Mouse (Mus musculus): ENCODE measurements around the gene Pcgf3.
A peak's percentile ranks its signal among the peaks of the same experiment; 100 is the strongest.
"Not testable (repeated sequence)": the region's sequence is repeated elsewhere in the genome, so short reads cannot be mapped to it uniquely, and the experiment has no call there.

The Pcgf3 gene

DNA sequence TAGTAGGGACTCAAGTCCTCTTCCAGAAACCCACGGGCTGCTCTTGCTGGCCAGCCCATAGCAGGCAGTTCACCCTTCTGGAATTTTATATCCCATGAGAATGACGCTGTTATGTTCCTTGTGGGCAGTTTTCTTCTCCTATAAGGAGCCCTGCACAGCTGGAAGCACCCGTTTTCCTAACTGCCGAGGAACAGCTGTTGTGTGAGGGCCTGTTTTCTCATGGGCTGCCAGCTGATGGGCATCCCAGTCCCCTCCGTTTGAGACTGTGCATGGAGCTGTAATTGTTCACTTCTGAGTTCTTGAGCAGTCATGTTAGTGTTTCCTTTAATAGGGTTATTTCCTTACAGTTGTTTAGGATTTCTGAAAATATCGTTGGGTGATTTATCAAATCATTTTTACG lies 8.6 kb downstream of the Pcgf3 start:
- DNase-seq (ENCODE audit: low spot score in 2 of 2) = no peak

DNA sequence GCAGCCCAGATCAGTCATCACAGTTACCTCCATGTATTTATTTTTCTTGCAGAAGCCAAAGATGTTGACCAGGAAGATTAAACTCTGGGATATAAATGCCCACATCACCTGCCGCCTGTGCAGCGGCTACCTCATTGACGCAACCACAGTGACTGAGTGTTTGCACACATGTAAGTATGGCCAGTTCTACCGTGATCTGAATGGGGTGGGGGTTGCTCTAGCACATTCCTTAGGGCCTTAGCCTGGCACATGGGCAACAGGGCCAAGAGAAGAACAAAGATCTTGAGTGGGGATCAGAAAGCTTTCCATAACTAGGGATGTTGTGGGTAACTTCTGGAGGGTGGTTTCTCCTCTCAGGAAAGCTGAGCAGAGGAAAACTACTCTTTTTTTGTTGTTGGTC lies 12.7 kb downstream of the Pcgf3 start:
- no peak for DNase-seq (ENCODE audit: low spot score in 2 of 2)

DNA sequence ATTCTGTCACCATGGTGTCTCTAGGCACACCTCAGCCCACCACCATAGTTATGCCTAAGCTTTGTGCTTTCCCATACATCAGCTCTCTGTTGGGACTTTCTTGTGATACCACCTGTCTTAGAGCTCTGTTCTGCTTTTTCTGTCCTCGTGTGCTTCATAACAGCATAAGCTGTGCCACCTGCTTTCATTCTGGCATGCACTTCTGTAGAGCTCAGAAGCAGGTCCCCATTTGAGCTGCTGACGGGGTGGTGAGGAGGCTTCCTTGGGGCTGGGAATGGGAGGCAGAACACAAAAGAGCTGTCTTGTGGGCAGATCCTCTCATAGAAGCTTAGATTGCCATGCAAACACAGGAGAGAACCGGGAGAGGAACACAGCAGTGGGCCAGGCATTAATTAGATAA lies 14.9 kb downstream of the Pcgf3 start:
- DNase-seq (ENCODE audit: low spot score in 2 of 2) = no peak

DNA sequence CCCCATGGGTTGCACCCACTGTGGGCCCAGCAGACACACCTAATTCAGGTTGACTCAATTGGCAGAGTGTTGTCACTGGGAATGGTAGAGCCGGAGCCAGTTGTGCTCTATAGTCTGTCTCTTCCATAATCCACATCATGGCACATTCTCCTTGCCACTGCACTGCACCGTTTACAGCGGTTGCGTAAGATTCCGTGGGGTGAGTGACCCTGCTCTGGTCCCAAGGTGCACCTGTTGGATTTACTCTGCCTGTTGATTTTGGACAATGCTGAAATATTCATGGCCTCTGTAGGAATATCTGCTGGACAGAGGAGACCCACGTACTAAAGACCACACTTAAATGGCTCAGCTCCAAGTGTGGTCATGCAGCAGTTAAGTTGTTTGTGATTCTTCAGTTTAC lies 22.0 kb downstream of the Pcgf3 start:
- no peak for DNase-seq (ENCODE audit: low spot score in 2 of 2)

DNA sequence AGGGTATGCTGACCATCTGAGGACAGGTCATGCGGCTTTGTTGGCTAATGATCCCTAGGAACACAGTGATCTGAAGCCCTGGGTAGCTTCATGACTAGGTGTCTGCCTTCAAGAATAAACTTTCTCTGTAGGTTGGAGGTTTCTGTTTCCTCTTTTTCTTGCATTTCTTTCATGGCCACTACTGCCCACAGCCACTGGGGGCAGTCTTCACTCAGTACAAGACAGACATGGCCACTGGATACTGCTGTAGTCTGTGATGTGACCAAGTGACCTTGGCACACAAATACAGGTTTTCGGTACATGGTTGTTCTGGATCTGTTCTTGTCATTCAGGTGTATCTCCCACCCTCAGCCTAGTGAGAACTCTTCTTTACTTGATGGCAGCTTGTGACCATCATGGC lies 24.2 kb downstream of the Pcgf3 start:
- DNase-seq (ENCODE audit: low spot score in 2 of 2) = no peak

DNA sequence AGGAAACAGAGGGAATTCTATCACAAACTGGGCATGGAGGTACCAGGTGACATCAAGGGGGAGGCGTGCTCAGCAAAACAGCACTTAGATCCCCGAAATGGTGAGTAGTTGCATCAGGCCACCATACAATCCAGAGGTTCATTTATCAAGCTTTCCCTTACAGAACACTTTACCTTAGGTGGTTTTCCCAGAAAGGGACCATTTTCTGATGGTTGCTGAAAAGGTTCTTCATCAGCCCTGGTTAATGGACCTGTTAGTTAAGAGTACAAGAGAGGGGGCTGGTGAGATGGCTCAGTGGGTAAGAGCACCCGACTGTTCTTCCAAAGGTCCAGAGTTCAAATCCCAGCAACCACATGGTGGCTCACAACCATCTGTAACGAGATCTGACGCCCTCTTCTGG lies 25.1 kb downstream of the Pcgf3 start:
- not testable (repeated sequence) for DNase-seq (ENCODE audit: low spot score in 2 of 2)

DNA sequence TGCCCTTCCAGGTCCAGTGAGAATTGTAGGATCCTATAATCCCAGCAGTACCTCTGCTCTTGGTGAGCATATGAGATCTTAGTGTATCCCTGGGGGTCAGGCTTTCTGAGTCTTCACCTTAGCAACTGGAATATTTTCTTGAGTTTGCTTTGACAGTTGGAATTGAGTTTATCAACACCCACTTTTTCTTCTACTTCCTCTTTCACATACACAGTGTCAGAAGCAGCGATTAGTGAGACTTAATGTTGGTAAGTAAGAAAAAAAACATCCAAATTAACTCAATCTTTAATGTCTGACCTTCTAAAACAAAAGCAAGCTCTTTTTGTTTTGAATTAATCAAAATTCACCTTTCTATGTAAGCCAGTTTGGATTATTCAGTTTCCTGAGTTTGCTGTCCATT lies 40.5 kb downstream of the Pcgf3 start:
- DNase-seq (ENCODE audit: low spot score in 2 of 2) = no peak

DNA sequence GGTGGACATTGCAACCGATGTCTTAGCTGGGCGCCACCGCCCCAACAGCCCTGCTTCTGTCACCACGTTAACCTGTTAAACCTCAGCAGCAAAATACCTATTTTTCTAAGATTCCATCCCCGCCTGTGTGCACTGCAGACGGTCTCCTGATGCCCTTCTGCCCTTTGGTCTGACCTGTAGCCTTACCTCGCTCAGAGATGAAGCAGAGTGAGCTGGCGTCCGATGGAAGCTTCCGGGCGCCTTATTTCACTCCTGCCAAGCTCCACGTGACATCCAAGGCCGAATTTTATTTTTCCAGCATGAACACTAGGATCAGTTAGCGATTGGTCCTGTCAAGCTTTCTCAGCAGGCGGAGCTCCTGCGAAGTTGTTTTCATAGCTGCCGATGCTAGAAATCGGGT lies 41.3 kb downstream of the Pcgf3 start:
- DNase-seq (ENCODE audit: low spot score in 2 of 2) = no peak

DNA sequence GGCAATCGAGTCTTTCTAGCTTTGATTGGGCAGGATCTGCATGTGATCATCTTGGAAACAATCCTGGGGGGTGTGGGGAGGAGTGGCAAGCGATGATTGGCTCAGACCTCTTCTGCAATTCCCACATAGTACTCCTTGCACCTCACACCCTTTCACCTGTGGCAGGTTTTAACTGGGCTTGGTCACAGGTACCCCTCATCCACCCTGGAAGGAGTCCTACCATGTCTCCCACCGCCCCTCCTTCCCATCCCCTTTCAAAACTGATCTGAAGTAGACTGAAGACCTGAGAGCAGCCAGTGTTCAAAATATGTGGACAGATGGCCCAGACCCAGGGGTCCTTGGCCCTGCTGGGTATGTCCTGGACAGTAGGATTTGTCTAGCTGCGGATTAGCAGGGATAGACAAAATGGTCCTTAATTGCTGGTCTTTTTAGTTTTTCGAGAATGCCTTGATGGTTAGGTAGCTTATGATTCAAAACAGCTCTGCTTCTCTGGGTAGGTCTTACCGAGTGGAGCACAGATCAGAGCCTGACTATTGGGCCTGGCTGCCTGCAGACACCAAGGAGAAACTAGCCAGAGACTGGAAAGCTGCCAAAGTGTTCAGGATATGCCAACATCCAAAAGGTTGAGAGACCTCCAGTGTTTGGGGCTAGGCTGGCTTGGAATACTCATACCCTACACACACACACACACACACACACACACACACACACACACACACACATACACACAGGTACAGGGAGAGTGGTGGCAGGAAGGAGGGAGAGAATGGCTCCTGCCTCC lies 54.7 kb downstream of the Pcgf3 start:
- no peak for DNase-seq (ENCODE audit: low spot score in 2 of 2)

DNA sequence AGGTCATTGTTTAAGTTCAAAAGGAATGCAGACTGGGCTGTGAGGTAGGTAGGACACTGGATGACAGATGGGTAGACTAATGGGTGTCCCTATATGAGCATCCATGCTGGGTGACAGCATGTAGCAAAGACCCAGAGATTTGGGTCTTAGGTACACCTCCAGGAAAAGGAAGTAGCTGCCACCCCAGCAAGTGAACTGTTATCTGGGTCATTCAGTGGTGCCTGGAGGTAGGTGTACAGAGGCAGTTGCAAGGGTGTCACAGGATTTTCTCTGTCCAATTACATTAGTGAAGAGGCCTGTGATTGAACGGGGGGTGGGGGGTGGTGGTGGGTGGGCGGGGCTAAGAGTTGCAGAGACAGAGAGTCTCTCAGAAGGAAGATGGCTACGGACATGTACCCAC lies 55.6 kb downstream of the Pcgf3 start:
- DNase-seq (ENCODE audit: low spot score in 2 of 2) = no peak

DNA sequence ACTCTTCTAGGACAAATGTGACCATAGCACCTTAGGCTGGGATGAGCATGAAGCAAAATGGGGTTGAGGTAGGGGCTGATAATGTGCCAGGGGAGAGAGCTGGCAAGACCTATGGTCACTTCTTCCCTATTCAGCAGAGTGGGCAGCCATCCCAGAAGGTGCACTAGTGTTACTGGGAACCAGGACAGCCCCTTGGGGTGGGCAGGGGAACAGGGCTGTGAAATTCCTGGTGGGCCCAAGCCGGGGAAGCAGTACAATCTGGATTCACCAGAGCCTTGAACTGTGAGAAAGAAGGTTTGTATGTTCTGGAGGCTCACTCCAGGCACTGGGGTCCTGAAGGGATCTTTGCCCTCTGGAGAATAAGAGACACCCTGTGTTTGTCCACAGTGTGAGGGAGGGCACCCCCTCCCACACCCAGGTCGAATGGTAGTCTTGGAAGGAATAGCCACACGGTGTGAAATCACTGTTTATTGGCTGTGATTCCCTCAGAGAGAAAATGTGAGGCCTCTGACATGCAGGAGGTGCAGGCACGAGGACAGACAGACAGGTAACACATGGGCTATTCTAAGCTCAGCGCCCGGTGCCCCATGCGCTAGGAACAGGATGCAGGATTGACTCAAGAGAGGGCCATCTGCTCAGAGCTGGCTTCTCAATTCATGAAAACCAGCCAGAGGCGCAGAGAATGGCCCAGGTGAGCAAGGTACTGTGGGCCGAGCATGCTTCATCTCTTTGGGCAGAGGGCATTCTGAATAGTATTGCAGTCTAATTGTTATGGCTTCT lies 57.3 kb downstream of the Pcgf3 start:
- no peak for DNase-seq (ENCODE audit: low spot score in 2 of 2)

DNA sequence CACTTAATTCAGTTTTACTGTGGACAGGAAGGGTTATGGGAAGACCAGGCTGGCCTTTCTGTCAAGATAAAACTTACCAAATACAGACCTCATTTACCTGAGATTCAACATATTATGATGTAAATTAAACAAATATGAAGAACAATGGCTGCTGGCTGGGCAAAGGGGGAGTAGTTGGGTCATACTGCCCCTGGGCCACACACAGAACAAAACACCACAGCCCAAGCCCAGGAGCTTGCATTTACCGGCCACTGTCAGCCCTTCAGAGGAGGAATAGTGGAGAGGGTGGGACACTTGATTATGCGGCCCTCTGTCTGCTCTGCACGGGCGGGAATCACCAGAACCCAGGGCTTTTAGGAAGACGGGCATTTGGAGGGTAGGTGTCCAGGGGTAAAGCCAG lies 57.9 kb downstream of the Pcgf3 start:
- no peak for DNase-seq (ENCODE audit: low spot score in 2 of 2)

DNA sequence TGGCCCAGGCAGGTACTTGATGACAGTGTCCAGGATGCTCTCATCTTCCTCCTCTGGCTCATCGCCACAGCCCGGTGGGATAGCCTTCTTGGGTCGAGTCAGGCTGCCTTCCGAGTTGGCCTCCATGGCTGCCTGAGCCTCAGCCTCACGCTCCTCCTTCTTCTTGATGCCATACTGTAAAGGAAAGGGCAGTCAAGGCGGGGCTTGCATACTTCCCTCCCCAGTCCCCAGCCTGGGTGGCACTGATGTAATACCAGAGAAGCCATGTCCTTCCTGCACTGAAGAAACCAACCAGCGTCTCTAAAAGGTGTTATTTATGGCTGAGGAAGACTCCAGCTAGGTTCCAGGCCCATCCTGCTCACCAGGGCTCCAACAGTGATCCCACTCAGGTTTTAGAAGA lies 59.1 kb downstream of the Pcgf3 start:
- no peak for DNase-seq (ENCODE audit: low spot score in 2 of 2)

DNA sequence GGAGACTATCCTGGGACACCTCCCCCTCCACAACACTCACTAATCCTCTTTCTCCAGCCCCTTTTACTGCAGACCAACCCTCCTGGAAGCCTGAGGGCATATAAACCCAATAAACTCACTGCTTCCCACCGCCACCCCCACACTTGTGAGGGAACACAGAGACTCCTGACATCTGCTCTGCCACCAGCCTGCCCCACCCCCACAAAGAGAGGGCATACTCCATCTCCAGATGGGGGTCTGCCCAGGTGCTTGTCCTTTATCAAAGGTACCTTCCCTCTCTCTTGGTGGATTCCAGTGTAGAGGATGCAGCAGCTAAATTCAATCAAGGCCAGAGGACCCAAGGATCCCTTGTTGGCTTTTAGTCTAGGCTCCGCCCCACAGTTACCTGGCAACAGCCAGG lies 60.0 kb downstream of the Pcgf3 start:
- DNase-seq (ENCODE audit: low spot score in 2 of 2) = no peak

DNA sequence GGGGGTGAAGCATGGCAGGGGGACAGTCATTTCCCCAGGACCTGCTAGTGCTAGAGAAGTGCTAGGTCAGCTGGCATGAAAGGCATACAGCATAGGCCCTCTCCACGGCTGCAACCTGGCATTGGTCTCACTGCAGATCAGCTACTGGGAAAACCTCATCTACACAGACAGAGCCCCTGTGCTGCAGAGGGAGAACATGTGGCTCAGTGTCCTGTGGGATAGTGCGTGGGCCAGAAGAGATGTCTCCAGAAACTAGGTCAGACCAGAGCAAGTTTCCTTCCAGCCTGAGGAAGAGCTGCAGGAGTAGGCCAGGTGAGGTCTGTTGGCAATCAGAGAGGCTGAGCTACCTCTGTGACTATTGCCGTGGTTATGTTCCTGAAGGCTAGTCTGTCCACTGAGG lies 60.9 kb downstream of the Pcgf3 start:
- no peak for DNase-seq (ENCODE audit: low spot score in 2 of 2)

DNA sequence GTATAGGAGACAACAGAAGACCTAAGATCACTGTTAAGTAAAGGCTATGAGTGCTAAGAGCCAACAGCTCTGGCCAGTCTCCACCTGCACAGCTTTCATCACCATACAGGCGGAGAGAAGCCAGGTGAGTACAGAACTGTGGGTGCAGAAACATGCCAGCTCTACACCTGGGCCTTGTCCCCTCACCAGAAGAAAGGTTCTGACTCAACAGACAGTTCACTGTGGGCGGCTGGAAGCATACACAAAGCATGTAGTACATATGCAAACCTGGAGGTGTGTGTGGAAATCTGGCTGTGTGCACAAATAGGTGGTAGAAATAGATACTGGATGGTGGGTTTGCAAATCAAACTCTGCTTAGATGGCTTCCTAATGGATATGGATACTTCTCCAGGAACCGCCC lies 61.6 kb downstream of the Pcgf3 start:
- DNase-seq (ENCODE audit: low spot score in 2 of 2) = no peak

DNA sequence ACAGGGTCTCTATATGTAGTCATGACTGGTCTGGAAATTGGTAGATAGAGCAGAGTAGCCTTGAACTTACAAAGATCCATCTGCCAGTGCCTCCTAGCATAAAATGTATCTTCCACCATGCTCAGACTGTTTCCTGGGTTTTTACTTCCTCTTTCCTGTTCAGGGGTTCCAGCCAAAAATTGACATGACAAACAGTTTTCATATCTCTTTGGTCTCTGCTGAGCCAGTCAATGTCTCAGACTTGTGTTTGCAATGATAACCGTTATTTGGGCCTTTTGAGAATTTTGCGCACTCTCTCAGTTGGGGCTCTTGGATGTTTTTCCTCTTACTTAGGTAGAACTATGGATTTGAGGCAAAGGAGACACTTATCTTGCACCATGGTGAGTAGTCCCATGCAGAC lies 73.2 kb downstream of the Pcgf3 start:
- no peak for DNase-seq (ENCODE audit: low spot score in 2 of 2)

DNA sequence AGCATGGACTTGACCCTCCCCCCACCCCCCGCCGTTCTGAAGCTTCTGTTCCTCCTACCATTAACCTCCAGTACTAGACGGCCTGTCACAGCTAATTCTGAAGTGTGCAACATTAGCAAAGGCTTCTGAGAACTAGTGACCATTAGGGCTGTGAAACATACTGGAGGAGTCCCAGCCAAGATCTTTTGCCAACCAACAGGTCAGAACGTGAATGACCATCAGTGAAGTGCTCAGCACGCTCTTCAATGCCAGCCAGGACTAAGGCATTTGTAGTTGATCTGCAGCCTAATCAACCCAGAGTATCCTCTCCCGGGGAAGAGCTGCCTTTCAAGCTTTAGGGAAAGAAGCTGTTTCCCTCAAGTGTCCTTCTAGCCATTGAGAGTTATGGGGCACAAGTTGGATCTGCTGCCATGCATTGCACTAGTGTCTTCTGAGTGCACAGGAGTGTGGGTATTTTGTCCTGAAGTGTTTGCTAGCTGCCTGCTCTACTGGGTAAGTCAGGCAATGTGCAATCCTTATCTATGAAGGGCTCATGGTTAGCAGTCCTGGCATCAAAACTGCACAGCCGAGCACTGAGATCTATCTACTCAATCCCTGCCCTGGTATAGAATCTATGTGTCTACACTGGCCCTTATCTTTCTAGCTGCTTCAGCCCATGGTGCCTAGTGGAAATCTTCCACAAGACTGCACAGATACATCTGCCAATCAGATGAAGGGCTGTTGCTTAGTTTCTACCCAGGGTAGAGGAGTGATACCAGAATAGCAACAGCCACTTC lies 82.7 kb downstream of the Pcgf3 start:
- DNase-seq (ENCODE audit: low spot score in 2 of 2) = no peak

DNA sequence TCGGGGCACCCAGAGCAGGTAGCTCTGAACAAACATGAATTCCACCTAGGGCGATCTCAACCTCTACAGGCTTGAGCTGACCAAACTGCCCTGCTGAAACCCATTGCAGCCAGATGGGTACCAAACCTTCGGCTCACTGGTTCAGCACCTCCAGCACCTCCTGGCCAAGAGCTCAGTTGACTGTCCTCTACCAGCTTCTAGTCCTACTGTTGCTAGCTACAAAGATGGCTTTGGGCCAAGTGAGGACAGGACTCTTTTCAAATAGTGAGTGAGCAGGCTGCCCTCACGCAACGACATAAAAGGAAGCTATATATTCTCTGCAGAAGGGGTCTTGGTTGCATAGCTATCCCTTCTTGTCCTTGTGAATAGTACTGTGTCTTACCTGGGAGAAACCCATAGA lies 86.6 kb downstream of the Pcgf3 start:
- no peak for DNase-seq (ENCODE audit: low spot score in 2 of 2)

DNA sequence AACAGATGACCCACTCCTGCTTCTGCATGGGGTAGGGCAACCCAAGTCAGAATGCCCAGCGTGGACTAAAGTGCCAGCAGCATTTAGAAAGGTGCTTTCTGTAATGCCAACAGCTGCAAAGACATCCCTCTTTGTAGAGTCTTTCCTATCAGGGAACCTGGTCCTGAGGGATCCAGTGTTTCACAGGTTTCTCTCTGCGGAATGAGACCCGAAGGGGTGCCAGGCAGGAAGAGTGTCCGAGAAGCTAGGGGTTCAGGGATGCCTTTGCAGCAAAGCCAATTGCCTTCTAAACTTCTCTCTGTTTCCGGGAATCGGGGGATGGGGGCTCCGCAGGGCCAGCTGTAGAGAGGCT lies 88.1 kb downstream of the Pcgf3 start:
- DNase-seq (ENCODE audit: low spot score in 2 of 2) = no peak

DNA sequence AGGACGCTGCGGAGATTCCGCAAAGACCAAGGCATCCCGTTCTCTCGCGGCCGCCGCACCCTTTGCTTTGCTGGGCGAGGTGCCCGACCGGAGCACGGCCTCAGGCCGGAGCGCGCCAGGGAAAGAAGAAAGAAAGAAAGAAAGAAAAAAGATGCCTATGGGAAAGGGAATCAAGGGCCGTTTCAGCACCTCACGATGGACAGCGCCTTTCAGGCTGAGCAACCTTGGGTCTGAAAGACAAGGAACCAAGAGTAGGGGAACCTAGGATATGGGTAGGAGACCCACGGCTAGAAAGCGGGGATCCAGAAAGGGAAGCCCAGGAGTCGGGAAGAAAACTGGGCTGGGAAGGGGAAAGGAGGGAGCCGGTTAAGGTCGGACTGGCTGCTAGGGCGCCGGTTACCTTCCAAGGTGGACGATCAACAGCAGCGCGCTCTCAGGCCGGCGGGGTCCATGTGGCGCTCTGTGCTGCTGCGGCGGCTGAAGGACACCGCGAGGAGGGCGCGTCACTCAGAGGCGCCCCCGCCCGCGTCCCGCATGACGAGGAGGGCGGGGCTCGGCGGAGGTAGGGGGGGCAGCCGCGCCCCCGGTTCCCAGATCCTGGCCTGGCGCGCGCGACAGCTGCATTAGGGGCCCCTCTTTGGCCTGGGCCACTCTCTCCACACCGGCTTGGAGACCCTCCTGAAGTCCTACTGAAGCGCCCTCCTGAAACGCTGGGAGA lies 88.6 kb downstream of the Pcgf3 start, which contains the start of gene Cplx1:
Gene Cplx1 (minus strand): TSS at position 536 of the 718 bp plus-strand sequence.
- DNase-seq (ENCODE audit: low spot score in 2 of 2) = peak; percentile 44 to 71

DNA sequence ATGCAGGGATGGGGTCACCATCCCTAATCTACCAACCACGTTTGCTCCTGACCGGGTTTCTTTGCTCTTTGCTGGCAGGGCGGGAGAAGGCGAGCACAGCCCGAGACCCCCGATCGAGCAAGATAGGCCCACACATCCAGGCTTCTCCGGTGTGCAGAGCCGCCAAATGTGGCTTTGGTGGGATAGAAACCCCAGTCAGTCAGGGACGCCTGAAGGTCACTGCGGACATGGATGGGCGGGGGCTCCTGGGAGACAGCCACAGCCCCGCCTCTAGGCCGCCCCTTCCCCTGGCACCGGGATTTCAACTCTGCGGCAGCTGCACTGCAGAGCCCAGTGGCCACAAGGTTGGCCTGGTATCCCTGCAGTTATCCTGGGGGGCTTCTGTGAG lies 89.2 kb downstream of the Pcgf3 start:
- no peak for DNase-seq (ENCODE audit: low spot score in 2 of 2)

Measured in frontal cortex, postnatal 10 days (tissue).